Mouse (Mus musculus): ENCODE results near the gene 4930447C04Rik. TPM values are rescaled to one million over a fixed set of nuclear protein-coding genes. Genes with fewer than 3 reads are reported as not detected.

Gene 4930447C04Rik
- total RNA-seq, 2 experiments from 2014 or later: 0.14 to 0.57 TPM

DNA sequence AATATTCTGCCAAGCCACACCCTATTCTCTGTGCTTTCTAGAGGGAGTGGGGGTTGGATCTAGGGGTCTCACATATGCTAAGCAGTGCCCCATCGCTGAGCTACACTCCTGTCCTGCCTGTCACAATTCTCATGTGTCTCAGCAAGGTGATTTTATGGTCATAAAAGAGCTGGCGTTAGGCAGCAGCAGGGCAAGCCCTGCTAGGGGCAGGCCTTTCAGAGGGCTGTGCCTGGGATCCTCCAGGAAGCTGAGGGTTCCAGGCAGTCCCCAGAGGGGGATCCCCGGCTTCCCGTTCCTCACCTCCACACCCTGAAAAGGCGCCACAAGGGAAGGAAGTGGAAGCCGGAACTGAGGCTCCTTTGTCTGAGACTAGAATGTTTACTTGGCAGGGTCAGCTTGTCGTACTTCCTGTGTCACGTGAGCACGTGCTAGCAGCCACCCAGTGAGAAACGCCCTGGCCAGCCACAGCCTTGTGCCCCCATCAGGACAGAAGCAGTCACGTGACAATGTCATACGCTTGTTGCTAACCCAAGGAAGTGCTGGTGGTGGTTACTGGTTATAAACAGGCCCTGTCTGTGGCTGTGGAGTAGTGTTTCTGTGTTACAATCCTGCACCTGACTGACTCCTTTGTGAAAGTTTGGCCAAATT, 96.5 kb downstream of the 4930447C04Rik start:
- intact Hi-C loops (cut with DNase I): loop anchor here (5.0 kb wide), 1 partner anchor 82 kb away; no protein-coding TSS in a partner anchor
- peak; percentile 65 to 68 for DNase-seq

DNA sequence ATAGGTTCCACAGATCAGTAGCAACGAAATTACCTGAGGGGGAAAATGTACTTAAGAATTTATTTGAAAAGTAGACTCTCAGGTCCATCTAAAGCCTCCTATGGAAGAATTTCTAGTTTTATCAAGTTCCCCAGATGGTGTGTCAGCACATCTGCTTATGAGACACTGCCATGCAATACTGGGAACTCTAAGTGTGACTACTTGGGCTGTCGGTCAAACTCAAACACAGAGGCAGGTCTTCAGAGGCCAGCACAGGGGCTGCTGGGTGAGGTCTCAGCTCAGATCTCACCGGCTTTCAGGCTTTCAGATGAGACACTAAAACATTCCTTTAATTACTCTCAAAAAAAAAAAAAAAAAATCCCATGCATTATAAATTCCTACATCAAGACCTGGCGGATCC, 97.0 kb downstream of the 4930447C04Rik start:
- DNase-seq: no peak
- intact Hi-C loops (cut with DNase I): loop anchor here (5.0 kb wide), 1 partner anchor 81 kb away; no protein-coding TSS in a partner anchor

DNA sequence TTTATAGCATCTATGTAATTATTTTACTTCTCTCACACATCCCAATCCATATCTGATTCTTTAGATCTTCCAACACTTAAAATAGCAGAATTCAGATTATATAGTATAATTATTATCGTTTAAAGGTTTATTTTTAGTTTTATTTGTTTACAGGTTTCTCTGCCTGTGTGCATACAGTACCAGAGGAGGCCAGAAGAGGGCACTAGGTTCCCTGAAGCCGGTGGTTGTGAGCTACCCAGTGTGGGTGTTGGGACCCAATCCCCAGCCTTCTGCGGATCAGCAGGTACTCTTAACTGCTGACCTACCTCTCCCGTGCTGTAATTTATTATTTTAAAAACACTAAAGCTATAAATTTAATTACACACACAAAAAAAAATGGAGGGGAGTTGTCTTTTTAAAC, 97.4 kb downstream of the 4930447C04Rik start:
- intact Hi-C loops (cut with DNase I): loop anchor here (5.0 kb wide), 1 partner anchor 81 kb away; no protein-coding TSS in a partner anchor
- no peak for DNase-seq

DNA sequence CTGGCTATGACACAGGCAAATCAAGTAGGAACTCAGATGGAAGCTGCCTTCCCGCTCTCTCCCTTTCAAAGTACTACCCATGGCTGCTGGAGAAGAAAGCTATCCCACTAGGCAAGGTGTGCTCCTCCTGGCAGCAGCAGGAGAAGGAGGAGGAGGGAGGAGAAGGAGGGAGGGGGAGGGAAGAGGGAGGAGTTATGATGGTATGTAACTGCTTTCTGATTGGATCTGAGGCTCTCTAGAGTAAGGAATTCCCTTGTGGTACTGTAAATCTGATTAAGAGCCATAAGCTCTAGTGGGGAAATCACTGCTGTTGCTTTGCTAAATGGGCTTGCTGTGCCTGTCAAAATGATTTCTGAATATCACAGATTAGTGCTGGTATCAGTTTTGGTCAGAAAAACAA, 99.1 kb downstream of the 4930447C04Rik start:
- intact Hi-C loops (cut with DNase I): loop anchor here (5.0 kb wide), 1 partner anchor 79 kb away; no protein-coding TSS in a partner anchor
- DNase-seq: no peak

DNA sequence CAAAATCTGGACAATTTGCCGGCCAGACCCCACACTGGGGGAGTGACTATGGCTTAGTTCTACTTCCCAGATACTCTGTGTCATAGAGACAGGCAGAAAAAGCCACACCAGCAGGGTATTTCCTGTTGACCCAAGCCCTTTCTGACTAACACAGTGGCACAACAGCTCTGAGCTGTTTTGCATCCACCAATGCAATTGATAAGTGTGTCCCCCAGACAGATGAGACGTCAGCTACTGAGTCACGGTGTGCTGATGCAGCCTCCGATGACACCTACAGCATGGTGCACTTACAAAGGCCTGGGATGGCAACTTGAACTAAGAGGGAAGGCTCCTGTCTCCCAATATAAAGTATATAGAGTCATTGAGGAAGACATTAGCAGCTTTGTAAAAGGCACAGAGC, 103.3 kb downstream of the 4930447C04Rik start:
- intact Hi-C loops (cut with DNase I): no loop called here
- DNase-seq: no peak

DNA sequence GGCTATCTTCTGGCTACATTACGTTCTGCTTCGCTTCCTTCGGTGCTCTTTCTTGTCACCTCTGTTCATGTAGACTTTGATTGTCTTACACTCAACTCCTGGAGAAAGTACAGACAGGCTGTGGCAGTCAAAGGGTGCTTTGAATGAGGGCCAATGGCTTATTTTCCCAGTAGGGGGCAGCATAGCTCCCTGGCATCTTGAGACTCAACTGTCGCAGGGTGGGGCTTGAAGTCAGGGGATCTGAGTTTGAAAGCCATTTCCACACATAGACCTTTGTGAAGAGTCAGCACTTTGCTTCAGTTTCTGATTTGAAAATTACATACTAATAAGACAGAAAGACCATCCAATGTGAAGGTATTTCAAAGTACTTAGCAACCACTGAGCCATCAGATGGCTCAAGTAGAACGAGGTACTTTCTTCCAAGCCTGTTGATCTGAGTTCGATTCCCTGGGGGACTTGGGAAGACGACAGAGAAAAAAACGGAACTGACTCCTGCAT, 105.0 kb downstream of the 4930447C04Rik start:
- DNase-seq: no peak
- intact Hi-C loops (cut with DNase I): no loop called here

DNA sequence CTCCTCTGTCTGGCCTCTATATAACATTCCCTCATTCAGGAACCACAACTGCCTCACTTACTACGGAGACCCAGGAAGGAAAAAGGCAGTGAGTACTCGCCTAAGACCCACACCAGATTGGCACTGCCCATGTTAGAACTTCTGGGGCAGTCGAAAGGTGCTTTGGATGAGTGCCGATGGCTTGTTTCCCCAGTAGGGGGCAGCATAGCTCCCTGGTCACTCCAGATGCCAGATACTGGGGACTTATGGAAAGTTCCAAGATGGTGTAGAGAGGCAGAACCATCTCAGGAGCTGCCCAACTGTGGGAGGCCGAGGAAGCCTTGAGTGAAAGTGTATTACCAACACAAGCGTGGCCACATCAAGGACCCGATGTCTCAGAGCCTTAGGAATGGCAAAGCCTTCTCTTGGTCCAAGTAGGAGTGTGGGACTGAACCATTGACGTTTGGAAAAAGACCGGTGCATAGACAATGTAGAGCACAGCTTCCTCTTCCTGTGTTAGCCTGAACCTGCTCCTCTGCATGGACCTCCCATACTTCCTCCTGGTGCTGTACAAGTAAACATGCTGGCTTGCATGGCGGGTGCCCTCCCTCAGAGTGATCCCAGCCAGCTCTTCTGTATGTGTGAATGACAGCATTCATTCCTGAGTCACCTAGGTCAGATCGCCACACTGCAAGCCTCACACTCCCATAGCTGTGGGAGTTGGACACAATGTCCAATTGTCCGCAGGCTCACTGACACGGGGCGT, 105.6 kb downstream of the 4930447C04Rik start:
- intact Hi-C loops (cut with DNase I): no loop called here
- DNase-seq: no peak

DNA sequence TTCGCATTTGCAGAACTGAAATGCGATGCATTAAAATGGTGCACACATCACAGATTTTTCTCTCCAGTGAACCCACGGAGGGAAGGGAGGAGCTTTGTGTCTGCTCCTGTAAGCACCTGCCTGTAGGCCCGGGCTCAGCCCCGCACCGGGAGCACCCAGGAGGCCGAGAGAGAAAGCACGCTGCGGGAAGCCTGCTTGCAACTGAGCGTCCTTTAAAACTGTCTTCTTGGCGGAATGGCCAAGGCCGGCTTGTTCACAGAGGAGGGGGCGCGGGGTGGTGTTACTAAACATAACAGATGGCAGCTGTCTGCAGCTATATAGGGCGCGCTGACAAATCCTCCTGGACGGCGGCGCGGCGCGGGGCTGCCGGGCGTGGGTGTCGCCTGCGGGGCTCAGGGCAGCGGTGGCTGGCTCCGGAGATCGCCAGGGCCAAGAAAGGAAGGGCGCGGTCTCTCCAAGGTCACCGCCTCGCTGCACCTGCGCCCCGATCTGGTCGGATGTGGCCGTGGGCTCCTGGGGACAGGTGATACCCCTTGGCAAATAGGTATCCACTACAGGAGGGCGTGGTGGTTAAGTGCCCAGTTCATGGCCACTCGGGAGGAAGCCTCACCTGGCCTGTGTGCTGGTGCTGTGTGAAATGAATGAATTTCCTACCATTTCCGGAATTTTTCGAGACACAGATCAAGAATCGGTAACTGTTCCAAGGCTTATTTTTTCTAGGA, 108.7 kb downstream of the 4930447C04Rik start:
- peak in 1 of 2 experiments; percentile 10 for DNase-seq
- intact Hi-C loops (cut with DNase I): no loop called here

Other genes starting within 250 kb of the 4930447C04Rik start
- gene Ppm1a, start 183.3 kb downstream of the 4930447C04Rik start, total RNA-seq (2021): 100 to 1,000 TPM; 244 to 245 TPM
- not detected for gene Six6, start 882 bp downstream of the 4930447C04Rik start, total RNA-seq (2021)
- gene Six1, start 113.1 kb upstream of the 4930447C04Rik start, total RNA-seq (2021): 1 to 10 TPM in 1 of 2 experiments, under 1 TPM in 1; 0.89 to 1.3 TPM
- gene Six4, start 172.7 kb upstream of the 4930447C04Rik start, total RNA-seq (2021): 1 to 10 TPM; 4.8 to 6.1 TPM
- 10 to 100 TPM; 16.6 to 20.1 TPM for gene Mnat1, start 182.9 kb upstream of the 4930447C04Rik start, total RNA-seq (2021)